Mouse (Mus musculus): ENCODE data around the gene Them7.

The Them7 gene

GRCm38 (mm10) chr2:105224134-105224986 lies at the start of gene Them7:
Them7 (plus strand) TSS chr2:105224320.
- in situ Hi-C loops (cut with MboI): no loop called here

DNA sequence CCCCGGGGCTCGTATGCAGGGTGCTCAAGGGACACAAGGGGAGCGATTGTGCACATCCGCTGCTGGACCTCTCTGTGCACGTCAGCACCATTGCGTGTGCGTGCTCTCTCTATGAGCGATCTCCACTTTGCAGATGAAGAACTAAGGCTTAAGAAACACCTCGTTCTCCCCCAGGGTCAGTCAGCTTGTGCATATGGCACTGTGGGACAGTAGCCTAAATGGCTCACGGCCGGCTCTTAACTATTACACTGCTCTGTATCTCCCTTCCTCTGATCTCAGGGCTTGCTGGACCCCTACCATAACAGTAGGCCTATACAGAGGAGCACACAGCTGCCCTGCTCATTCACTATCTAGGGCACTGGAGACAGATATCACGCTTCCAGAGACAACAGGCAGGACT lies 45.2 kb upstream of the Them7 start:
- in situ Hi-C loops (cut with MboI): no loop called here

DNA sequence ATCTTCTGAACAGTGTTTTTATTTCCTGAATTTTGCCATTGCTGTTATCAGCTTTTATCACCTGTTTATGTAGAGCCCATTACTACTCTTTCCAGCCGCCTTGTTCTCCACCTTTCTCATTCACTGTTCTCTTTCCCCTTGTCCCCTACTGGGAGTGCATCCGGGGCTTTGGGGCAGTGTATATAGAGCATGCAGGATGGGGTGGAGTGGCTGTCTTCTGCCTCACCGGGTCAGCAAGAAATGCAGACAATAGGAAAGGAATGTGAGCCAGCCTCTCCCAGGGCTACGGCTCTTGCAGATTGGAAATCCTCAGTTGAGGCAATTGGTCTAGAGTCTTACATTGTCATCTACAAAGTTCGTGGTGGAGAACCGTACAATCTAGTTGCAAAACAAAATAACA lies 41.6 kb upstream of the Them7 start:
- in situ Hi-C loops (cut with MboI): no loop called here

GRCm38 (mm10) chr2:105185140-105185539 lies 39.0 kb upstream of the Them7 start:
- in situ Hi-C loops (cut with MboI): no loop called here

GRCm38 (mm10) chr2:105185768-105186529 lies 38.2 kb upstream of the Them7 start:
- in situ Hi-C loops (cut with MboI): no loop called here

- in situ Hi-C loops (cut with MboI): no loop called here
Measured at GRCm38 (mm10) chr2:105186591-105186990, 37.5 kb upstream of the Them7 start.

- in situ Hi-C loops (cut with MboI): no loop called here
Measured at GRCm38 (mm10) chr2:105188182-105188581, 35.9 kb upstream of the Them7 start.

- in situ Hi-C loops (cut with MboI): no loop called here
Measured at GRCm38 (mm10) chr2:105189352-105189751, 34.8 kb upstream of the Them7 start.

- in situ Hi-C loops (cut with MboI): no loop called here
Measured at GRCm38 (mm10) chr2:105200152-105200551, 24.0 kb upstream of the Them7 start.

DNA sequence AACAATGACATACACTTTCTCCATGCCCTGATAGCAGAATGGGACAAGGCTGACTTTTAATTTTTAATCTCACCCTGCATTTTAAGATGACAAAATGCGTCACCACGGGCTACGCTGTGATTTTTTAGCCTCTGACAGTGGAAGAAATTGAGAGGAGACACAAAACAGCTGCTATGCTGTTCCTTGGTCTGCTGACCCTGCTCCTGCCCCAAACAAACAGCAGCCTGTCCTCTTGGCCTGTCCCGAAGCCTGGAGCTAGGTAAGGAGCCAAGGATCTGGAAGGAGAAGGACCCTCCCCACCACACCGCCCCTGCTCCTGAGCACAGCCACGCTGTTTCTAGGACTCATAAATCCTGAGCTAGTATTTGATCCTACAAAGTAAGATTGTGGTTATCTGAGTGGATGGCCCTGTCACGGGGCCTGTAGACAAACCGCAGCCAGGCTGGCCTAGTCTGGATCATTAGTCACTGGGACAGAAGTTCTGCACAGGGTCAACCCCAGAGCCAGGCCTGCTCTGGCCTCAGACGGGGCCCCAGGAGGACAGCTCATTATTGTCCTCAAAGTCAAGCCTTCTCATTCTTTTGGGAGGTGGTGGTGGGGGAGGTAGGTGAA lies 17.5 kb upstream of the Them7 start:
- in situ Hi-C loops (cut with MboI): no loop called here

DNA sequence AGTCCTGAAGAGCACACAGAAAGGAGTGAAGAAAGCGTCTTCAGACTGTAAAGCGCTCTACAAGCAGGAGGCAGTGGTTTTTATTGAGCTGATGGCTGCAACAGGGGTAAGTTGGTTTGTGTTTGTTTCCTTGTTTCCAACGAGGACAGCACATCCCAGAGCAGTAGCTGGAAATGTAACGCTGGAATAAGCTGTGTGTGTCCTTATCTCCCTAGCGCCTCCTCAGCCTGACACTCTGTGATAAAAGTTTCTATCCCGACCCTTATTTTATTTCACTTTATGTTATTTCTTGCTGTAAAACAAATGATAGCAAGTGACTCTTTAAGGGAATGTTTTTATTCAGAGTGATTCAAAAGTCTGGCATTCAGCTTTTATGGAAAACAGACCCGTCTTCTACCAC lies 11.3 kb upstream of the Them7 start:
- in situ Hi-C loops (cut with MboI): no loop called here

- in situ Hi-C loops (cut with MboI): no loop called here
Measured at GRCm38 (mm10) chr2:105215914-105216313, 8.2 kb upstream of the Them7 start.

GRCm38 (mm10) chr2:105219229-105219628 lies 4.9 kb upstream of the Them7 start:
- in situ Hi-C loops (cut with MboI): no loop called here

- in situ Hi-C loops (cut with MboI): no loop called here
Measured at GRCm38 (mm10) chr2:105219664-105220063, 4.5 kb upstream of the Them7 start.

DNA sequence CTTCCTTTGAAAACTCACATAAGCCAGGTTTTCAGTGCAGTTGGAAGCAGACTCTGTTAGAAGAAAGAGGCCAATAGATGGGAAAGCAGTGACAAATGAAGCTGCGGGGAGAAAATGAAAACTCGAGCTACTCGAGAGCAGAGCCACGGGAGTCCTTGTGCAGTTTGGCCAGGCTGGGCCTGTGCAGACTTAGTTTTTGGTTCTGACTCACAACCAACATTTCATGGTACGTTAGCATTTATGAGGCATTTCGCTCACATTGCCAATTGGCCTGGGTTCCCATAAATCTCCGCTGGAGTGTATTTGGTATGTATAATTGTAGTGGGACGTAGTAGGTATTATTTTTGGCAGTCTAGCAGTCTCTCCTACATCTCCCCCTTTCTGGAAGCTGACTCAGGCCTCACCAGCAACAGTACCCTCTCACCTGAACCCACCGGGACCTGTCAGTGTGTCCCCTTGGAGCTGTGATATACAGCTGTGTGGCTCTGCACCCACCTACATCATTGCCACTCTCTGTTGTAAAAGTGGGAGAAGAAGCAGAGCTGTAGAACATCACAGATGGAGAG lies 3.3 kb upstream of the Them7 start:
- in situ Hi-C loops (cut with MboI): no loop called here

DNA sequence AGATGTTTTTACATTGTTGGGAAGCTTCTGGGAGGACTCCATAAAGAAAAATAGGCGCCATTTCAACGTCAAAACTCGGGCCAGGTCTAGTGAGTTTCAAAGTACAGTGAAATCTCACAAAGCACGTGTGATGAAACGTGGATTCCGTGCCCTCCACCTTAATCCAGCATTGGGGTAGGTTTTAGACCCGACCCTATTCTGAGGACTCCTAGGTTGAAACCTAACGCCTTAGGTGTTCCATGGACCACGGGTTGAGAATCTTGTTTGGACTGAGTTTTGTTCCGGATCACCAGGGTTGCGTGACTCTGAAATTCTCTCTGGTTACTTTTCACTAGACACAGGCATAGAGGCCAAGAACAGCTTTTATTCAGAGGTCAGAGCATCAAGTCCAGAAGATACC lies 514 bp upstream of the Them7 start:
- in situ Hi-C loops (cut with MboI): no loop called here

DNA sequence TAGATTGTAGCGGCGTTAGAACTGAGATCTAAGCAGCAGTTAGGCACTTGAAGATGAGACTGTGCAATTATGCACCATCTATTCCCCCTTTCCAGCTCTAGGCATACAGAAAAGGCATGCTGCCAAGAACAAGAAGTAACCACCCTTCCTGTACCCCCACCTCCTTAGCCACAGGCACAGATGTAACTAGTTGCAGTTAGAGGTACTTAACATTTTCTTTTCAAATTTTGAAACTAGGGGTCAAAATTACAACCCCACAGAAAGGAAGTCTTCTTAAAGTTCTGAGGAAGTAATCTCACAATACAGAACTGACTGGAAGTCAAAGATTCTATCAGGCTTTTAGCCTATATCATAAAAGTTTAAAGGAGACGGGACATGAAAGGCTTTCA lies 861 bp downstream of the Them7 start:
- in situ Hi-C loops (cut with MboI): loop anchor here (25.0 kb wide), 1 partner anchor 338 kb away; no protein-coding TSS in a partner anchor

DNA sequence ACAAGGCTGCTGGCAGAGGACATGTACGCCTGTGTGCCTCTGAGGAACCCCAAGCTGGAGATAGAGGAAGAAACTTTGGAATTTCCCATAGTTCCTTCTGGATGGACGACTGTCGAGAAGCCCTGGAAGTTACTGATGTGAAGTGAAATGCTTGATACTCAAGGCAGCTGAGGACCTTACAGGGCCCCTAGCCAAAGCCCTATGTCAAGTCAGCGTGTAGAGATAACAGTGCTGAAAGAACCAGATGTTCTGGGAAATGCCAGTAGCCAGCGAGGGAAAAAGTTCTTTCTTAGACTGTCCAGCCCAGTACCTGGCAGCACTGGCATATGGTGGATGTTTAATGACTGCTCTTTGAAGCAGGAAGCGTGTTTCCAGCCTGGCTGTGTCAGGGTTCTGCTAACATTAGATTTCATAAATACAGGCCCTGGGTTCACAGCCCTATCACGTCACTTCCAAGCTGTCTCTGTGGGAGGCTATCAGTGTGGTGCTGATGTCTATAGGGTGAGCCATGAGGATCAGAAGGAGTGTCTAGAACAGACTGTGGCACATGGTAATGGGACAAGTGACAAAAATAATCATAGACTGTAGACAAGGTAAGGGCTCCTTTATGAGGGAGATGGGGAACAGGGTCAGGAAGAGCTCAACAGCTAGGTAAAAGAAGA lies 2.3 kb downstream of the Them7 start:
- in situ Hi-C loops (cut with MboI): loop anchor here (25.0 kb wide), 1 partner anchor 339 kb away; no protein-coding TSS in a partner anchor

DNA sequence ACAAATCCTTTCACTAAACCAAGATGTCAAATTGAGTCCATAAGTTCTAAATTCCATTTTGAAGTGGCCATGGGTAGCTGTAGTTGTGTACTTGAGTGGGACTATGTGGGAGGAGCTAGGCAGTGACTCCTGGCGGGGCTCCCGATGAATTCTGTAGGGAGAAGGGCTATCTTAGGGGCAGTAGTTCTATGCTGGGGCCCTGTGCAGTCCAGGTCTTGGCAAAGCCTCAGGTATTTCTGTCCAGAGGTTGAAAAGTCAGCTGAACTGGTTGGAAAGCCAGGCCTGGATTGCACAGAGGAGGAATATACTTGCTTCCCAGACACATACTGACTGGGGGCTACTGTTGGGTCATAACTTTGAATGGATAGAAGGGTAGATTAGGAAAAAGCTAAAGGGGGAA lies 4.3 kb downstream of the Them7 start:
- in situ Hi-C loops (cut with MboI): loop anchor here (25.0 kb wide), 1 partner anchor 341 kb away; no protein-coding TSS in a partner anchor

GRCm38 (mm10) chr2:105230333-105230732 lies 6.2 kb downstream of the Them7 start:
- in situ Hi-C loops (cut with MboI): loop anchor here (25.0 kb wide), 1 partner anchor 343 kb away; no protein-coding TSS in a partner anchor

GRCm38 (mm10) chr2:105232386-105232785 lies 8.3 kb downstream of the Them7 start:
- in situ Hi-C loops (cut with MboI): loop anchor here (25.0 kb wide), 1 partner anchor 345 kb away; no protein-coding TSS in a partner anchor

Measured in mature B cell (primary cell).